Mouse (Mus musculus) testis, postnatal 10 days (tissue): Measurements from ENCODE around the gene Uqcrfs1.
A peak's percentile ranks its signal among the peaks of the same experiment; 100 is the strongest.

ENCODE experiments used
- DNase-seq: peaks from one replicate; pipeline ENCODE4 v3.0.0; 2021; ENCODE audit warnings: low spot score

Uqcrfs1 gene

GRCm38 (mm10) chr13:30544856-30545604, at the start of gene Uqcrfs1:
TSS of gene Uqcrfs1 (minus strand) at chr13:30545362.
- DNase-seq = peak; percentile 100

- no peak for DNase-seq
Measured at GRCm38 (mm10) chr13:30585786-30586185, 40.6 kb upstream of the Uqcrfs1 start.

GRCm38 (mm10) chr13:30582541-30582940, 37.4 kb upstream of the Uqcrfs1 start:
- no peak for DNase-seq

DNA sequence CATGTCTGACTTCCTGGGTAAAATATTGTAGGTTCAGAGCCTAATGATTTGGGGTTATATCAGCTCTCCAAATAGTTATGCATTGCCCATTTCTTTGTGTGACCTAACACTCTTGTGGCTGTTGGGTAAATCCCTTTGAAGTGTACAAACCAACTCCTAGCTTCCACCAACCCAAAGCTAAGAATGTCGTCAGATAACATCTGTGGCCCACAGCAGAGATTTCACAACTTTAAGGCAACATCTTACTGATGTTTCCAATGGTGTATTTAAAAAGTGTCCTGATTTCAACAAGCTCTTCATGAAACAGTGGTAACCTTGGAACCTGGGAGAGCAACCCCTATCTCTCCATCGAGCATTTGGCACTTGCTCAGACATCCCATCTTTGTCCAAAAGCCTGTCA, 33.6 kb upstream of the Uqcrfs1 start:
- DNase-seq = no peak

DNA sequence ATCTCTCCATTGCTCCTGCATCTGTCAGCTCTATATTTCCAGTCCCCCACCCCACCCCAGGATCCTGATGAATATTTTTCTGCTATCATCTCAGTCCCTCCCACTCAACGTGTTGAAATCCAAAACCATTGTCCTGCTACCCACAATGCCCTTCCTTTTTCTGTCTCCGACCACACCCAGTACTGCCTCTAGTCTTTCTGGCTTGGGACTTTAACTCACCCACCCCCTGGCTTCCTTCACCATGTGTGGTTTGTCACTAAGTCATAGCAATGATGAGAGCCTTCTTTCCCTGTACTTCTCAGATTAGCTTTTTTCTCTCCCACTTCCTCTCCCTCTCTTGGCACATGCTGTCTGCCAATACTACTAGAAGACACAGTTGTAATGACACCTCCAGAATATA, 31.7 kb upstream of the Uqcrfs1 start:
- no peak for DNase-seq

- DNase-seq = no peak
Measured at GRCm38 (mm10) chr13:30572971-30573370, 27.8 kb upstream of the Uqcrfs1 start.

DNA sequence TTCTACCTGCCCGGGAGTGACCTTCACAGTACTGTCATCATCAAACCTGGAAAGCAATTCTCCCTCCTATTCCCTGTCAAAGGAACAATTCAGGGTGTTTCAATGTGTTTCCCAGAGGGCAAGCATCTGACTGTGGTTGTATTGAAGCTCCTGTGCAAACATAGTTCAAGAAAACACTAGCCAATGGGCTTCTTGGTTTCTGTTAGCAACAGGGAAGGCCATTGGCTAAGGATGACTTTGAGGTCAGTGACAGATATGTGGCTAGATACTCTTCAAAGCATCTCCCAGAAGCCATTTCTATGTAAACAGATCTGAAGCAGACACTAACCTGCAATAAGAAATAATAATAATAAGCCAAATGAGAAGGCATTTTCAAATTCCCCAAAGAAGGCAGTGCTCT, 25.0 kb upstream of the Uqcrfs1 start:
- DNase-seq = no peak

DNA sequence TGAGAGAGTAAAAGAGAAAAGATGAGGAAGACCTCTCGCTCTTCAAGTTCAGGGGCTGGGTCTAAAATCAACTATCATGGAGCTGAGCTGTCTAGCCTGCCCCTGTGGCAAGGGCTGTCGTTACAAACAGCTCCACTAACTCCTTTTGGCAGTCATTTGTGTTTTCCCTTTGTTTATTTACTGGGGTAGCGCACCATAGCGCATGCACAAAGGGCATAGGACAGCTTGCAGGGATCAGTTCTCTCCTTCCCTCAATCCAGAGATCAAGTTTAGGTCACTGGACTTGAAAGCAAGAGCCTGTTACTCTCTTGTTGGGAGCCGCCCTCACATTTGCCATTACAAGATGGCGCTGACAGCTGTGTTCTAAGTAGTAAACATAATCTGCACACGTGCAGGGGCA, 22.4 kb upstream of the Uqcrfs1 start:
- DNase-seq = no peak

- DNase-seq = peak; percentile 60
Measured at GRCm38 (mm10) chr13:30566767-30567166, 21.6 kb upstream of the Uqcrfs1 start.

DNA sequence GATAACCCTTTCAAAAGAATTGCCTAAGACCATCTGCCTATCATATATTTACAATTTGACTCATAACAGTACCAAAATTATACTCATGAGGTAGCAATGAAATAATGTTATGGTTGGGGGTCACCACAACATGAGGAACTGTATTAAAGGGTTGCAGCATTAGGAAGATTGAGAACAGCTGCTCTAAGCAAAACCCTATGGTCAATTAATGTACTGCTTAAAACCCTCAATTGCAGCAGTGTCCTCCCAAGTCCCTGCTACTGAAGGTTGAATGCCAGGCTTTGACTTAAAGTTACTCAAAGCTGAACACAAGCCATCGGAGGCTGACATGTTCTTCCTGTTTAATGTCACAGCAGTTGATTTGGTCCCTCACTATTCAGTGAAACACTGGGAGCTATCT, 15.4 kb upstream of the Uqcrfs1 start:
- DNase-seq = no peak

DNA sequence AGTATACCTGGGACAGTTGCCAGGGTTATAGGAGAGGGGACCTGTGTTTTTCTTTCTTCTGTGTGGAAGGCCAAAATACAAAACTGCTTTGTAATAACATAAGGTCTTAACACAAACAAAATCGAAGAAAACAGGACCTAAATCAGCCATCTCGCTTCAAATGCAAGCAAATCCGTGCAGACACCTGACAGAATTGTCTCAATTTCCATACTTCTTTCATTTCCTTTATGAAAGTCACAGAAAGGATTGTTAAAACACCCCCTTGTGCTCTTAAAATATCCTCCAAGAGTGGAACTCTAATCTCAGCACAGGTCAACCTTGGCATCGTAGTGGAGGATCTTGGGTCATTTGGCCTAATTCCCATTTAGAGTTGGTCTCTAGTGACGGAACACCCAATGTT, 14.9 kb upstream of the Uqcrfs1 start:
- DNase-seq = no peak

- no peak for DNase-seq
Measured at GRCm38 (mm10) chr13:30557751-30558150, 12.6 kb upstream of the Uqcrfs1 start.

DNA sequence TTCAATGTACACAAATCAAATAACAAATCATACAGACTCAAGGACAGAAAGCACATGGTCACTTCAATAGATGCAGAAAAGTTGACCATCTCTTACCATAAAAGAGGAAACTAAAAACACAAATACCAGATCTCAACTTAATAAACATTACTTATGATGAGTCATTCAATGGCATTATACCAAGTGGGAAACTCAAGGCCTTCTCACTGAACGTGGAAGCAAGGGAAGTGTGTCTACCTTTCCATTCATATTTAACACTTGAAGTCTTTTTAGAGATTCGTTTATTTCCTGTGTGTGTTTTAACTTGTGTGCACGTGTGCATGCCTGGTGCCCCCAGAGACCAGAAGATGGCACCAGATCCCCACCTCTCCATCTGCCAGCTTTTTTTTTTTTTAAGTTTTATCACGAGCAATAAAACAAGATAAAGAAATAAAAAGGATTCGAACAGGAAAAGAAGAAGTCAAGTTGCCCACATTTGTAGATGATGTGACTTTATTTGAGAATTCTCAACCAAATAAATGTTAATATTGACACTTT, 8.0 kb upstream of the Uqcrfs1 start:
- no peak for DNase-seq

DNA sequence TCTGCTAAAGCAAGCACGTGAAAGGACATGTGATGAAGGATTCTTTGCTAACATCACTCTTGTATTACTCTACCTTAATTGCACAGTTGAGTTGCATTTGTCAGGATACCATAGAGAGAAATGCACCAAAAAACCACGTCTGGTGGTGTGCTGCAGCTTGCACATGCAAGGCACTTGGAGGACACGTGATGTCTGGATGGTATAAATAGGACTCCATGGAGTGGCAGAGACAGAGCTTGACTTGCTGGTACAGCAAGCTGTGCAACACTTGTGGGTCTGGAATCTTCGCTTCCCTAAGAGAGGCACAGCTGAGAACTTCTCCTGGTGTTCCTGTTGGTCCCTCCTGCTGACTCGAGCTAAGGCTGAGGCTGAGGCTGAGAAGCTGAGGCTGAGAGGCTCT, 4.2 kb upstream of the Uqcrfs1 start:
- no peak for DNase-seq

DNA sequence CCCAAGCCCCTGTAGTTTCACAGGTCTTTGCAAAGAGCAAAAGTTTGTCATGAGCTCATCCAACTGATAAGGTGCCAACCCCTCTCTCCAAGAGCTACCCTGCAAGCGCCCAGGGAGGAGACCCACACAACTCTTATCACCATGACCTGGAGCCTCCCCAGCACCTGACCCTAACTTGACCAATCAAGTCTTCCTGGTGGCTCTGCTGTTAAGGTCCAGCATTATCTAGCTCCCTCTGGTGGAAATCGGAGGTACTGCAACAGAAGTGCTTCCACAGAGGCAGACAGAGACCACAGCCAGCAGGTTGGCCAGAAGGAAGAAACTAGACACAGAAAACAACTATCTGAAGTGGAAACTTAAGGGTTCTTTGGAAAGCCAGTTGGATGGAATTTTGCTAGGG, 3.7 kb upstream of the Uqcrfs1 start:
- peak; percentile 90 for DNase-seq

- DNase-seq = peak; percentile 60
Measured at GRCm38 (mm10) chr13:30530761-30531160, 14.4 kb downstream of the Uqcrfs1 start.

- DNase-seq = no peak
Measured at GRCm38 (mm10) chr13:30524961-30525360, 20.2 kb downstream of the Uqcrfs1 start.

GRCm38 (mm10) chr13:30523971-30524370, 21.2 kb downstream of the Uqcrfs1 start:
- no peak for DNase-seq

GRCm38 (mm10) chr13:30523246-30523891, 21.8 kb downstream of the Uqcrfs1 start:
- no peak for DNase-seq

DNA sequence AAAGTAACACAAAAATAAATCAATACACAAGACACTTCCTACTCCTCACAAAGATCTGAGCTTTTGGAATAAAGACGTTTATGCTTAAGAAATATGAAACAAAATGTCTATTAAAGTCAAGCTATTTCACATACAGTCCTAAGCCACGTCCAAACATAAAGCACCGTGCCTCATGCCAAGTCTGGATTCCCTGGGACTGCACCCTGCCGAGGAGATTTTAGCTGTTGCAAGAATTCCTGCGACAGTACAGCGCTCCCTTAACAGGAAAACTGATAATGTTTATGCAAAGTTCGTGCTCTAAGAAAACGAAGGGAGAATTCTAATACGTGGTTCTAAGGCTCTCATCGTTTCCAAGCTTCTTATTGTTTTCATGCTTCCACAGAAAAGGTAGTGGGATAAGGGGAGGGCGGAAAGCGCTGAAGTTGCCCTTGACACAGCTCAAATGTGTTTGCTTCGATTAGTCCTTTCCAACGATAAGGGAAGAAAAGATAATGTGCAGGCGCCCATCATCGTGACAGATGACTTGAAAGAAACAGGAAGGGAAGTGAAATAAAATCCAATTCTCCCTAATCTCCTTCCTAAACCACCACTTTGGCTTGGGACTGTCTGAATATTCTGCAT, 23.8 kb downstream of the Uqcrfs1 start:
- DNase-seq = no peak

DNA sequence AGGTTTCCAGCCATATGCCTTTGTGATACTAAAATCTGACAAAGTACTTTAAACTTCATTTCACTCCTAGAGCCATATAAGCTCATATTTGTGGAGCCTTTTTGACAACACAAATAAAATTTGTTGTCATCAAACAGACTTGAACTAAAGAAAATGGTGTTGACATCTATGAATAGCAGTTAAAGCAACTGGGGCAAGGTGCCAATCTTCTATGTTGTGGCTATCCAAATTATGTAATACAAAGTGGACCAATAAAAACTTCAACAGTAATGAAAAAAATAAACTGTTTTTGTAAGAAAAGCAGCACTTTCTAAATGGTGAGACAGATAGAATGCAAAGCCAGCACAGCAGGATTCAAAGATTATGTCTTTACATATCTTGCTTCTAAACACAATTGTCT, 27.0 kb downstream of the Uqcrfs1 start:
- DNase-seq = no peak

- no peak for DNase-seq
Measured at GRCm38 (mm10) chr13:30507651-30508050, 37.5 kb downstream of the Uqcrfs1 start.

DNA sequence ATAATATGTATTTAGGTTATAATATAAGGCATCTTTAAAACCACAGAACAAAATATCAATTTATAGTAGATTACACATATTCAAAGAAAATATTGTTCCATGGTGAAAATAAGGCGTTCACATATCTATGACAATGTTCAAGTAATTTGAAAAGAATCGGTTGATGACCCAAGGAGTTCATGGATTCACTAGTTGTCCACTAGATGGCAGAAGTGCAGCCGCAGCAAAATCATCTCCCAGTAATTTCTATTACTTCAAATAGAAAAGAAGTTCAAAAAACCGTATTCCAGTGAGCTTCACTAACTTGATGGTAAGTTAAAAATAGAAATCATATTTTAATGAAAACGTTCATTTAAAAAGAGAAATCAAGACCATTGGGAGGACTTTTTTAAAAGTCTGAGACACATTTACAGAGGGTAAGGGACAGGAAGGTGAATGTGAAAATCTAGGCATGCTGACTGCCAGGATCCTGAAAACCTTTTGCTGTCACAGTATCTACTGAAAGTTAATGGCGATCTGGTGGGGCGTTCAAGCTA, 43.2 kb downstream of the Uqcrfs1 start:
- DNase-seq = no peak
